Mouse (Mus musculus): ENCODE results near the gene Rtn4ip1.
"Not testable (repeated sequence)": the region's sequence is repeated elsewhere in the genome, so short reads cannot be mapped to it uniquely, and the experiment has no call there.

Gene Rtn4ip1

GRCm38 (mm10) chr10:43939136-43939662, 37.6 kb downstream of the Rtn4ip1 start:
- DNase-seq: peak; percentile 13

DNA sequence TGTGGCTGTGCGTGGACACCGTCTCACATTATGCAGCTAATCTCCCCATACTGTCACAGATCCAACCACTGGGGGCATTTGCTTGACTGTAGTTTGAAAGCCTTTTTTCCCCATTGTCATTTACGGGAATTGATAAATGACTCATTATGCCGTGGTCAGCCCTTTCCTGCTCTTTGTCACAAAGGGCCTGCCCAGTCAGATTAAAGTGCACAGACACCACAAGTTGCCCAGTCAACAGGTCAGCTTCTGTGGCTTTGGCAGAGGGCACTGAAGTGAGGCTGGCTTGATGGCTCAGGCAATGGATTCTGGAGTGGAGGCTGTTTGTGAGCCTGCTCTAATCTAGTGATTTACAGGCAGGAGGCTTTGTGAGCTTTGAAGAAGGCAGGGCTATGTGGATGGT, 42.1 kb downstream of the Rtn4ip1 start:
- DNase-seq: peak; percentile 55

- DNase-seq: peak; percentile 35
Observed at GRCm38 (mm10) chr10:43945435-43945834, 43.8 kb downstream of the Rtn4ip1 start.

DNA sequence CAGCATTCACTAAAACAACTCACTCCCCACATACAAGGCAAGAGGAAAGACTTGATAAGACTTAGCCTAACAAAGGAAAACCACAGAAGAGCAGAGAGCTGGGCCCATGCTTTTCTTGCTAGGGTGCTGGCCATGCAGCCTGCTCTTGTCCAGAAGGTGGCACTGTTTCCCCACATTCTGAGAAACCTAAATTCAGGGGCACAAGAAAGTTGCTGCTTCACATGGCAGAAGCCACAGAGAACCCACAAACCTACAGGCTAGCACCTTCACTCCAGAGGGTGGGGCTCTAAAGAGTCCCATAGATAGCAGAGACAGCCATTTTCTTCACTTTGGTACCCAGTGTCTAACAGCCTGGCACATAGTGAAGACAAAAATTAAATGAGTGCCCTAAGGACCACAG, 52.3 kb downstream of the Rtn4ip1 start:
- DNase-seq: peak; percentile 56

DNA sequence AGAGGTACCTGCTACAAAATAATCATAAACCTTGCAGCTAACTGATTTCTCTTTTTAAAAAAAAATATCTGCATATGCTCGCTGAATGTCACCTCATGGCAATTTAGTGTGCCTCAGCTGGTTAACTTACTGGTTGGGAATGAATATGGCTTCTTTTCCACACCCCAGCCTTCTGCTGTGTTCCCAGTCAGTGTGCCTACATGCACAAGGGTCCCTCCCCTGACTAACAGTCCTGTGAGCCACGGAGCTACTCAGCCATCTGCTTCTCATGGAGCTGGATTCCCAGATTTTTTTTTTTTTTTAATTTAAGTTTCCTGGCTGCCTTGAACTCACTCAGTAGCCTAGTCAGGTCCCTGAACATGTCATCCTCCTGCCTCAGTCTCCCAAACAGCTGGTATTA, 63.3 kb downstream of the Rtn4ip1 start:
- no peak for DNase-seq

DNA sequence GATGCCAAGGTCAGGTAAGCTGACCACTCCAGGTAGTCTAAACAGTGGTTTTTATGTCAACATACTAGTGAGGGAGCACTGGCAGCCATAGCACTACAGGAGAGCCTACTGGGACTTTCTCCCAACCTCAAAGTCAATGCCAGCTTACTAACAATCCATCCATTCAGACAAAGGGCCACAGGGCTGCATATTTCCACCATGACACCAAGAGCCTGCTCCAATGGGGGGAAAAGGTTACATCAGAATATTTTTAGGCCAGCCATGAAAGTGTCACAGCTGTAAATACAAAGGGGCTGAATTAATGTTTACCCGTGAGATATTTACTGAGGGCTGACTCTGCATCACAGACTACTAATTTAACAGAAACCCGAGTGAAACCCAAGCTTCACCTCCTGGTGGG, 71.6 kb downstream of the Rtn4ip1 start:
- DNase-seq: no peak

DNA sequence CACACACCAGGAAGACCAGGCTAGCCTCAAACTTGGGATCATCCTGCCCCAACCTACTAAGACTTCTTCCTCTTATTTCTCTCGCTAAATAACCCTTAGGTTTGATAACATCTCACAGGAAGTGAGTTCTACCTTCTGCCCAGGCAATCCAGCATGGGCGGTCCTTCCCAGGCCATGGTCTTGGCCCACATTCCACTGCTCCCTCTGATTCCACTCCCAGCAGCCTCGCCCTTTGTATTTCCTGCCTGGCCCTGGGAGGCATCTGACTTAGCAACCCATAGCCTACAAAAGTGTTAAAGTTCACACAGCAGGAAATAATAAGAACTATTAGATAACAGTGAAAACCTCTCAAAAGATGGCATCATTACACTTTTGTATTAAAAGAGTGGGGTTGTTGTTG, 75.7 kb downstream of the Rtn4ip1 start:
- peak; percentile 80 for DNase-seq

- DNase-seq: no peak
Observed at GRCm38 (mm10) chr10:43980080-43980479, 78.5 kb downstream of the Rtn4ip1 start.

DNA sequence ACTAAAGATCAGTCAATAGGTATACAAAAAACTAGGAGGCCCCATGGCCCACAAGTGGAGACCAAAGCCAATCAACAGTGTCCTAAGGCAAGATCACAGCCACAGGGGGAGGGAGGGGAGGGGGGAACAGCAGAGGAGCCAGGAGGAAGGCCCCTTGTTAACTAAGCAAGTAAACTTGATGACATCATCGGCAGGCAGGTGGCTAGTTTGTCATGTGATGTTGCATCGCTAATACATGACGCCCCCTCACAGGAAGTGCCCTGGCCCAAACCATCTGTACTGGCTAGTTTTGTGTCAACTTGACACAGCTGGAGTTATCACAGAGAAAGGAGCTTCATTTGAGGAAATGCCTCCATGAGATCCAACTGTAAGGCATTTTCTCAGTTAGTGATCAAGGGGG, 79.1 kb downstream of the Rtn4ip1 start:
- not testable (repeated sequence) for DNase-seq

DNA sequence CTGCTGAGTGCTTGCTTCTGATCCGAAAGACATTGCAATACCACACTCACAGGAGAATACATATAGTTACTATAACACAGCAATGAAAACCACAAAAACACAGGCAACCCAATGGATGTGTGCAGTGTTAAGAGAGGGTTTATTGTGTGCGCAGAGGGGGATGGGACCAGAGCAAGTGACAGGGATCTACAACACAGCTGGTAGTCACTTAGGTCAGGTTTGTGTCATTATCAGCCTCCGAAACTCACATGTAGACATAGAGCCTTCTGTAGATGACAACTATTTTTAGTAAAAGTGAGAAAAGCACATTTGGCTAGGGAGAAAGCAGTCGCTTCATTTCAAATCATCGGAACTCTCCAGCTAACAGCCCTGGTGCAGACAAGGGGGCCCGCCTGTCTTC, 80.9 kb downstream of the Rtn4ip1 start:
- no peak for DNase-seq

GRCm38 (mm10) chr10:43983241-43983640, 81.6 kb downstream of the Rtn4ip1 start:
- DNase-seq: peak; percentile 71

- DNase-seq: no peak
Observed at GRCm38 (mm10) chr10:43983866-43984265, 82.3 kb downstream of the Rtn4ip1 start.

DNA sequence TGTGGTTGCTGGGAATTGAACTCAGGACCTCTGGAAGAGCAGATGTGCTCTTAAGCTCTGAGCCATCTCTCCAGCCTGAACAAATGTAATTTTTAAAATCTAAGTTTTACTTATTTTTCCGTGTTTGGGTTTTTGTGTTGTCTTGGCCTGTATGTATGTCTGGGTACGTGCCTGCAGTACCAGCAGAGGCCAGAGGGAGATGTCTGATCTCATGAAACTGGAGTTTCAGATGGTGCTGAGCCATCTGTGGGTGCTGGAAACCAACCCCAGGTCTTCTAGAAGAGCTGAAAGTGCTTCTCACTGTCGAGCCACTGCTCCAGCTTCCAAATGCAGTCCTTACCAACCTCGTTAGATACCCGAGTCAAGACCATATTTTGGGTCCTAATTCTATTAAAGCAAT, 89.7 kb downstream of the Rtn4ip1 start:
- no peak for DNase-seq

- no peak for DNase-seq
Observed at GRCm38 (mm10) chr10:43992506-43992905, 90.9 kb downstream of the Rtn4ip1 start.

- DNase-seq: no peak
Observed at GRCm38 (mm10) chr10:43993198-43993597, 91.6 kb downstream of the Rtn4ip1 start.

DNA sequence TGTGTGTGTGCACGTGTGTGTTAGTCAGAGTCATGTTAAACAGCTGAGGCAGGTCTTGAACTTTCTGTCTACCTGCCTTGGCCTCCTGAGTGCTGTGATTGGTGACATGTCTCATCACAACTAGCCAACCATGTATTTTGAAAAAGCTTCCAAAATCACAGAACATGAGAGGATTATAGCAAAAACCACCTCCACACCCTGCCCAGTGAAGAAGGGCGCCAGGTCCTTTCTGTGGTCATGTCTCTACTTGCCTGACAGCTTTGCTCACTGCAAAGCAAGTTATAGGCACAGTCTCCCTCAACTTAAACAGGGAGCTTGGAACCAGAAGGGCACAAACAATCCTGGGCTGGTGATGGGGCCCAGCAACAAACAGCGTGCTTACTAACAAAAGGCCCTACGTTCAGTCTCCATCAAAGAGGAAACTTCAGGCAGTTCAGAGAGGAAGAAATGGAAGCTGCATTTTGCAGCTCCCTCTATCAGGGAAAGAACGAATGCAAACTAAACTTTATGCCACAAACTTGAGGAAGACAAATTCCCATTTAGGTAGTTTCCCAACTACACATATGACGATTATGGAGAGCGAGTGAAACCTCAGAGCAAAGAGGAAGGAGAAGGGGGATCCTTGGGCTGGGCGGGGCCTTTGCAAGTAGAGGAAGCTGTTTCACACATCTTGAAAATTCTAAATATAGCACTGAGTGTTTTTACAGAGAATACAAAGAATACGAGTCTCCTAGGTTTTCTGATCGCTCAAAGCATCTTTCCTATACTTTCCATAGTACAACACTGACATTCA, 94.4 kb downstream of the Rtn4ip1 start:
- DNase-seq: no peak

GRCm38 (mm10) chr10:43997276-43997675, 95.7 kb downstream of the Rtn4ip1 start:
- DNase-seq: no peak

DNA sequence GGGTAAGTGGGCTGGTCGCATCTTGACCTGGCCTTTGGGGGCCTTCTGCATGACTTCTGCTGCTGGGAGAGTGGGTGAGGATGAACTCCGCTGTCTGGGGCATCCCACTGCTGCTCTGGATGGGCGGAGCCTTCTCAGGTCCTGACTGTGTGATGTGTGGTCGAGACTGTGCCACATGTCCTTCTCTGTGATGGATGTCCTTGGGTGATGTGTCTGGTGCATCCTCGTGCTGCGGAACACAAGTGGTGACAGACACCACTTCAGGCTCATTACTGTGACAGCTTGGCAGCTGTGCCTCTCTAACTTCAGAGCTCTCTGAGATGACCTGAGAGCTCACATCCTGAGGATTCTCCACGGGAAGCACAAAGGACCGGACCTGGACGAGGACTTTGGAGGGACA, 96.4 kb downstream of the Rtn4ip1 start:
- DNase-seq: no peak

- no peak for DNase-seq
Observed at GRCm38 (mm10) chr10:43998503-43999082, 97.0 kb downstream of the Rtn4ip1 start.

- no peak for DNase-seq
Observed at GRCm38 (mm10) chr10:44000156-44000865, 98.7 kb downstream of the Rtn4ip1 start.

GRCm38 (mm10) chr10:44002004-44002940, 100.7 kb downstream of the Rtn4ip1 start:
- peak; percentile 69 for DNase-seq

- DNase-seq: no peak
Observed at GRCm38 (mm10) chr10:44002995-44003524, 101.5 kb downstream of the Rtn4ip1 start.

Measured in kidney, adult 9 months (tissue).